Mouse (Mus musculus) midbrain, embryonic 10.5 days (tissue): ENCODE measurements around the gene Ccdc114. TPM values are rescaled to one million over a fixed set of nuclear protein-coding genes. Genes with fewer than 3 reads are reported as not detected.

Experiments
- DNase-seq: peaks from one replicate; pipeline ENCODE4 v3.0.0-alpha.2; 2017; ENCODE audit warnings: low spot score
- H3K27ac ChIP-seq: fragments of 300-500 bp; sonication (generic); replicated peaks from 2 replicates; pipeline ENCODE4 v1.5.1; 2016; ENCODE audit warnings: mild to moderate bottlenecking
- H3K27me3 ChIP-seq: fragments of 300-500 bp; sonication (generic); 2 replicates; pipeline ENCODE4 v1.6.1; 2016; ENCODE audit warnings: low read depth, mild to moderate bottlenecking; ENCODE audit not compliant: poor library complexity, severe bottlenecking
- H3K36me3 ChIP-seq: fragments of 300-500 bp; sonication (generic); 2 replicates; pipeline ENCODE4 v1.6.1; 2016; ENCODE audit warnings: mild to moderate bottlenecking, moderate library complexity
- H3K4me1 ChIP-seq: fragments of 300-500 bp; sonication (generic); 2 replicates; pipeline ENCODE4 v1.6.1; 2016
- H3K4me3 ChIP-seq: fragments of 300-500 bp; sonication (generic); 2 replicates; pipeline ENCODE4 v1.5.1; 2016; ENCODE audit warnings: mild to moderate bottlenecking, moderate library complexity
- H3K9me3 ChIP-seq: fragments of 300-500 bp; sonication (generic); replicated peaks from 2 replicates; pipeline ENCODE4 v1.6.1; 2016; ENCODE audit warnings: mild to moderate bottlenecking
- WGBS: fragments of 180-500 bp; shearing (Covaris S2); methylation state at CpG from one replicate; pipeline ENCODE4 v1.1.7; 2016; 5-methylcytosine and 5-hydroxymethylcytosine counted together
- polyA plus RNA-seq: library from polyadenylated mRNA; unstranded; fragments of >200 nt; fragmentation: Nextera tagmentation; extraction: Ambion mirVana; gene quantifications from 2 replicates; pipeline ENCODE4 v1.2.1, GENCODE M21; 2016

The Ccdc114 gene
- polyA plus RNA-seq, 1 experiment from 2014 or later: 5.3 TPM

DNA sequence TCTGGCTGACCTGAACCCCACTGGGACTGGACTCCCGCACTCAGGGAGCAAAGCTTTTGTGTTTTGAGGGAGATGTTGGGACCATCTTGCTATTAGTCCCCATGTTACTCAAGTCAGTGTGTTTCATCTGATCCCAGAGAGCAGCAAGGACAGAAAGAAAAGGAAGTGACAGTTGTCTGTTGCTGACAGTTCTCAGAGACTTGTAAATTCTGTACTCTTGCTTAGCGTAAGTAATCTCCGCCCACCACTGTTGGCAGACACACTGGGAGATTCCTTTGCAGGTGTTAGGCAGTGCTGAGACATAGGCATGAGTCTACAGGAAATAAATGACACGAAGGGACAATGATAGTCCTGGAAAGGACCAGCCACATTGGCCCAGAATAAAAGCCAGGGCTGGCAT is 32.7 kb downstream of the Ccdc114 start:
- Histone ChIP-seq H3K36me3 (no peaks in the 10 kb centered on the region), H3K27me3 (no peaks in the 10 kb centered on the region), H3K4me3 (no peak overlapping the region), H3K4me1 (no peaks in the 10 kb centered on the region), H3K9me3 (no peaks in the 10 kb centered on the region; the same call in 1 of the 2 replicates), H3K27ac (no peak overlapping the region)
- DNase-seq: no peak
- WGBS: 80% methylated on average over 4 of the region's 4 CpGs

DNA sequence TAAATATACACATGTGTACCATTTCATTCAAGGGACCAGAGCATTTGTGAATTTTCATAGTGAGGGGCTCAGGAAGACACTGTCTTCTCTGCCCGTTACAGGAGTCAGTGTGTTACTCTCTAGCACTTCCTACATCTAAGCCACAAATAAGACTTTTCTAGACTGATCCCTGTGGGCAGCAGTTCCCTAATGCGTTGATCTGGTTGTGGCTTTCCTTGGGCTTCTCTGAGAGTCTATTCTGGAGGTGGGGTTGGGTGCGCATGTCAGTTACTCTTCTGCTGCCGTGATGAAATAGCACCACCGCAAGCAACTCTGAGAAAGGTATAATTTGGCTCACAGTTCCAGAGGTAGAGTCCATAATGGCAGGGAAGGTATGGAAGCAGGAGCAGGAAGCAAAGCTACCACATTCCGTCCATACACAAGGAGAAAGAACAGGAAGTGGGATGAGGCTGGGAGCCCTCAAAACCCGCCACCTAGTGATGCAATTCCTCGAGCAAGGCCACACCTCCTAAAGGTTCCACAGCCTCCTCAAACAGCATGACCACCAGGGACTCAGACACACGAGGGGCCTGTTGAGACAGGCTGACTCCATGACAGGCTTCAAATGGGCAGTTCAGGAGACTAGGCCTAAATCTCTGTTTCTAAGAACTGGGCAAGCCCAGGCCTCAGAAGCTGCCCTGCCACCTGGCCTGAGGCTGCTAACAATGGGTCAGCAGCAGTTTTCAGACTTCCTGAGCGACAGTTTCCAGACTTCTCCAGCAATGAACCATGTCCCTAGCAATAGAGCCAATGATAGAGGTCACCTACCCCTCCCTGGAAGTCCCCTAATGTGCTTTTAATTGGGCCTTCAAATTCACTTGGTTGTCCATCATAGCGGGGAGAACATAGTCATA is 48.2 kb downstream of the Ccdc114 start:
- 81% methylated on average over 11 of the region's 11 CpGs for WGBS
- Histone ChIP-seq H3K36me3 (no peaks in the 10 kb centered on the region), H3K4me1 (no peaks in the 10 kb centered on the region)

GRCm38 (mm10) chr7:45973271-45973687 is 49.4 kb downstream of the Ccdc114 start:
- no peaks in the 10 kb centered on the region for H3K36me3 ChIP-seq
- no peak overlapping the region for H3K27ac ChIP-seq
- H3K4me3 ChIP-seq: no peak overlapping the region
- DNase-seq: no peak
- H3K27me3 ChIP-seq: no peaks in the 10 kb centered on the region
- WGBS: 85% methylated on average over 6 of the region's 6 CpGs
- no peaks in the 10 kb centered on the region for H3K9me3 ChIP-seq
- no peaks in the 10 kb centered on the region for H3K4me1 ChIP-seq

More for the DNA sequence above, 48.2 kb downstream of the Ccdc114 start:
- H3K27me3 ChIP-seq: no peaks in the 10 kb centered on the region
- DNase-seq: no peak
- H3K27ac ChIP-seq: no peak overlapping the region
- H3K9me3 ChIP-seq: no peaks in the 10 kb centered on the region
- H3K4me3 ChIP-seq: no peak overlapping the region

GRCm38 (mm10) chr7:45974103-45974502 is 50.2 kb downstream of the Ccdc114 start:
- 75% methylated on average over 6 of the region's 6 CpGs for WGBS
- no peak overlapping the region for H3K4me3 ChIP-seq
- H3K36me3 ChIP-seq: no peaks in the 10 kb centered on the region
- no peak overlapping the region for H3K27ac ChIP-seq
- H3K9me3 ChIP-seq: no peaks in the 10 kb centered on the region
- no peaks in the 10 kb centered on the region for H3K4me1 ChIP-seq
- H3K27me3 ChIP-seq: no peaks in the 10 kb centered on the region
- no peak for DNase-seq

GRCm38 (mm10) chr7:45974512-45974911 is 50.6 kb downstream of the Ccdc114 start:
- Histone ChIP-seq H3K27me3 (no peaks in the 10 kb centered on the region), H3K36me3 (no peaks in the 10 kb centered on the region), H3K4me3 (no peak overlapping the region), H3K4me1 (no peaks in the 10 kb centered on the region), H3K27ac (no peak overlapping the region), H3K9me3 (no peaks in the 10 kb centered on the region)
- DNase-seq: no peak
- WGBS: 74% methylated on average over 6 of the region's 6 CpGs

DNA sequence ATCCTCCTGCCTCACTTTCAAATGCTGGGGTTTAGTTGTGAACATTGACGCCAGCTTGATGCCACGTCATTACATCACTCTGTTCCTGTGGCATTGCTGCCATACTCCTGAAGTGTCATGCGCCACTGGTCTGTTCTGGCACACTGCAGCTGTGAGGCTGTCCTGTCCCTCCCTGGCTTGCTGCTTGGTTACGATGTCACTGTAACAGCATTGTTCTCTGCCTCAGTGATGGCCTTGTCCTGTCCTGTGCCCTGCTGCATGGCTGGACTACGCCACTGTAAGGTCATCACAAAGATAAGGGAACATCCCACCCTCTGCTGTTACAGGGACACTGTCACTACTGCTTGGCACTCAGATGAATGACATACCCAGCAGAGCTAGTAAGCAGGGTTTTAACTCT is 57.7 kb downstream of the Ccdc114 start:
- Histone ChIP-seq H3K36me3 (no peaks in the 10 kb centered on the region), H3K4me1 (no peaks in the 10 kb centered on the region), H3K27me3 (no peaks in the 10 kb centered on the region), H3K27ac (no peak overlapping the region), H3K9me3 (no peaks in the 10 kb centered on the region), H3K4me3 (no peak overlapping the region)
- 90% methylated on average over 5 of the region's 5 CpGs for WGBS
- no peak for DNase-seq

DNA sequence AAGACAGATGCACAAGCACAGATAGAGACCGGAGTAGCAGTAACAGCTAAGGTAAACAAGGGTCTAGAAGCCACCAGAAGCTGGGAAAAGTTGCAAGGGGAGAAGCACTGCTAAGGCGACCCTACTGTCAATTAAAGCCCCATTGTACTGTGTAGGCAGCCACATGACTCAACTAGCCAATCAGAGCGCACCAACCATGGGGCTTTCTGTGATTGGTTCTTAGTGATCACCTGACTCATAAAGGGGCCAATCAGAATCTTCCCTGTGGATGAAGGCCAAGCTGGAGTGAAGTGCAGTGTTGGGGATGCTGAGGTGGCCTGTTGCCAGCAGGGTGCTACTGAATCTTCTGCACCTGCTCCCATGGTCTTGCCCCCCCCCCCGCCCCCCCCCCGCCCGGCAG is 63.0 kb downstream of the Ccdc114 start:
- no peaks in the 10 kb centered on the region for H3K27me3 ChIP-seq
- 67% methylated on average over 6 of the region's 6 CpGs for WGBS
- H3K27ac ChIP-seq: no peak overlapping the region
- no peaks in the 10 kb centered on the region for H3K4me1 ChIP-seq
- H3K9me3 ChIP-seq: no peaks in the 10 kb centered on the region
- DNase-seq: no peak
- H3K36me3 ChIP-seq: no peaks in the 10 kb centered on the region
- no peak overlapping the region for H3K4me3 ChIP-seq

DNA sequence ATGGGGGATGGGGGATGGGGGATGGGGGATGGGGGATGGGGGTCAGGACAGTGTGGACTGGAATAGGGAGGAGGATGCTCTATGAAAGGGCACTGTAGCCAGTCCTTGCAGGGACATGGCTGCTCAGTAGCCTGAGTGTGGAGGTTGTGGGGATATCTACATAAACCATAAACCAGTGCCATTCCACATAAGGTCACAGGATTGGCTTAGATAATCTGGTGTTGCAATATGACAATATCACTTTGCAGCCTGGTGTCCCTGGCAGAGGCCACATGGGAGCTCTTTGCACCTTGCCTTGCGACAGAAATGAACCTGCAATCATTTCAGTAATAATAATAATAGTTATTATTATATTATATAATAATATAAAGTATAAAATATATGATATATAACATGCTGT is 64.5 kb downstream of the Ccdc114 start:
- no peaks in the 10 kb centered on the region for H3K27me3 ChIP-seq
- no peaks in the 10 kb centered on the region for H3K36me3 ChIP-seq
- no peak for DNase-seq
- WGBS: 94% methylated on average over 1 of the region's 1 CpGs
- no peaks in the 10 kb centered on the region for H3K4me1 ChIP-seq
- H3K4me3 ChIP-seq: no peak overlapping the region
- no peaks in the 10 kb centered on the region for H3K9me3 ChIP-seq
- no peak overlapping the region for H3K27ac ChIP-seq

GRCm38 (mm10) chr7:45992470-45992869 is 68.6 kb downstream of the Ccdc114 start:
- no peak overlapping the region for H3K27ac ChIP-seq
- no peaks in the 10 kb centered on the region for H3K27me3 ChIP-seq
- 88% methylated on average over 8 of the region's 8 CpGs for WGBS
- no peak overlapping the region for H3K4me3 ChIP-seq
- no peaks in the 10 kb centered on the region for H3K4me1 ChIP-seq
- DNase-seq: no peak
- no peaks in the 10 kb centered on the region for H3K36me3 ChIP-seq
- H3K9me3 ChIP-seq: no peaks in the 10 kb centered on the region

Other genes starting within 250 kb of the Ccdc114 start
- 0.46 and 0.48 TPM in 2 replicates for gene Ntn5, start 240.1 kb upstream of the Ccdc114 start, polyA plus RNA-seq
- gene Sec1, start 229.7 kb upstream of the Ccdc114 start, polyA plus RNA-seq: 0.32 and 0.34 TPM in 2 replicates
- gene Car11, start 224.2 kb upstream of the Ccdc114 start, polyA plus RNA-seq: 4.6 and 4.9 TPM in 2 replicates
- 2.1 and 2.9 TPM in 2 replicates for gene Dbp, start 219.0 kb upstream of the Ccdc114 start, polyA plus RNA-seq
- gene Rpl18, start 208.6 kb upstream of the Ccdc114 start, polyA plus RNA-seq: 965 and 1,116 TPM in 2 replicates
- 32.3 and 32.8 TPM in 2 replicates for gene Sphk2, start 206.1 kb upstream of the Ccdc114 start, polyA plus RNA-seq
- 1.7 and 2.0 TPM in 2 replicates for gene Fam83e, start 202.9 kb upstream of the Ccdc114 start, polyA plus RNA-seq
- not detected in 2 replicates for gene Spaca4, start 198.3 kb upstream of the Ccdc114 start, polyA plus RNA-seq
- gene Lmtk3, start 140.3 kb upstream of the Ccdc114 start, polyA plus RNA-seq: 2.3 and 3.3 TPM in 2 replicates
- gene Sult2b1, start 139.4 kb upstream of the Ccdc114 start, polyA plus RNA-seq: 1.1 and 1.5 TPM in 2 replicates
- gene Cyth2, start 109.5 kb upstream of the Ccdc114 start, polyA plus RNA-seq: 153 and 183 TPM in 2 replicates
- 0.65 and 0.72 TPM in 2 replicates for gene Kcnj14, start 99.3 kb upstream of the Ccdc114 start, polyA plus RNA-seq
- gene Grwd1, start 93.1 kb upstream of the Ccdc114 start, polyA plus RNA-seq: 95.8 and 119 TPM in 2 replicates
- 36.1 and 39.0 TPM in 2 replicates for gene Kdelr1, start 51.3 kb upstream of the Ccdc114 start, polyA plus RNA-seq
- gene Grin2d, start 45.7 kb upstream of the Ccdc114 start, polyA plus RNA-seq: 0.16 and 0.34 TPM in 2 replicates
- gene Syngr4, start 27.4 kb upstream of the Ccdc114 start, polyA plus RNA-seq: 1.5 and 1.7 TPM in 2 replicates
- gene Tmem143, start 27.1 kb upstream of the Ccdc114 start, polyA plus RNA-seq: 4.4 and 5.1 TPM in 2 replicates
- 17.7 and 28.2 TPM in 2 replicates for gene Emp3, start 2.7 kb upstream of the Ccdc114 start, polyA plus RNA-seq
- 0.12 and 0.17 TPM in 2 replicates for gene Abcc6, start 106.2 kb downstream of the Ccdc114 start, polyA plus RNA-seq
- 29.9 and 31.0 TPM in 2 replicates for gene Nomo1, start 109.6 kb downstream of the Ccdc114 start, polyA plus RNA-seq
- gene Kcnj11, start 176.7 kb downstream of the Ccdc114 start, polyA plus RNA-seq: 0.12 and 0.19 TPM in 2 replicates